Mouse (Mus musculus): ENCODE results near the gene Atp8b4.
"Not testable (repeated sequence)": the region's sequence is repeated elsewhere in the genome, so short reads cannot be mapped to it uniquely, and the experiment has no call there.

The Atp8b4 gene

DNA sequence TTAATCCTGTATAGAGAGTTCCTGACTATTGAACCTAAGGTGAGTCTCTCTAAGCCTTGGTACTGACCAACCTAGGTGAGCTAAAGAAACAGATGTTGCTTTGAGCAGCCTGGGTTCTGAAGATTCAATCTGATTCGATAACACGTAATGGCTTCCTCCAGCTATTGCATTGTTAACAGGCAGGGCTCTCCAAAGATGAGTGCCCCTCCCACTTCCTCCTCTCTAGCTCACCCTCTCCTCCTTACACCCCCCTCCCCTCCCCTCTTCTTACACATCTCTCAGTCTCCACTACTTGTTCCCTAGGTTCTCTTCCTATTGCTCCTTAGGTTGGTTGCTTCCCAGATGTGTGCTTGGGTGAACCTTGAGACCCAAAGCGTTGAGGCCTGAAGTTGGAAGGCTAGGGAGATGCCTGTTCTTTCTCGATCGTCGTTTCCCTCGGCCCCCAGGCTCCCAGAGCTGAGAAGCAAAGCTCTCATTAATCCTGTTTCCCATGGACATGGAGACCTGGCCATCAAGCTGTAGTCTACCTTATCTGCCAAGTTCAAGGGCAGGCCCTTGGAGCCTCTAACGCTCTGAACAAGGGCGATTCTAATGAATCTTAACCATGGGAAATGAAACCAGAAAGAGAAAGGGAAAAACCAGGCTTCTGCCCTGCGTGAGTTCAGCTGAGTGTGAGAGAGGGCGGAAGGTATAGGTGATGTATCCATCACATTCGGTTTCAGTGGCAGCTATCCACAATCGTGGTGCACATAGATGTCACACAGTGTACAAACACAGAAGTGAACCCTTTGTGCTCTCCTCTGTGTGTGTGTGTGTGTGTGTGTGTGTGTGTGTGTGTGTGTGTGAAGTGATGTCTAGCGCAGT, 4.4 kb downstream of the Atp8b4 start:
- no peak for DNase-seq (ENCODE audit: low read depth, low spot score)

GRCm38 (mm10) chr2:126495230-126495629, 5.2 kb downstream of the Atp8b4 start:
- no peak for DNase-seq (ENCODE audit: low read depth, low spot score)

- no peak for DNase-seq (ENCODE audit: low read depth, low spot score)
These were observed 7.2 kb downstream of the Atp8b4 start for GRCm38 (mm10) chr2:126493306-126493705.

DNA sequence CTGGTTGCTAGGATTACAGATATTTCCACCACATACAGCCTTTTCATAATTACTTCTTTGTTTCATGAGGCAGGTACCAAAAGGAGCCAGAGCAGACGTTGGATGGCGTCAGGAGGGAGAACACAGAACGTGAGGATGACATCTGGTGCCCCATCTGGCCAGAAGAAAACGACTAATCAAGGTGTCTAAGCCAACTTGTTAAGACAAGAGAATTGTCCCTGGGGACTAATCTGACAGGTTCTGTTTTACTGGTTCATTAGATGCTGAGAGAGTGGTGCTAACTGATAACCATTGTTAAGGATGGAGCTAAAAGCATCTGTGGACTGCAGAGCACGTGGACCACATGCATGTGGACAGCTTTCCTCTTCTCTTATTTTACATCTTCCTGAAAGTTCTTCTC, 7.8 kb downstream of the Atp8b4 start:
- no peak for DNase-seq (ENCODE audit: low read depth, low spot score)

GRCm38 (mm10) chr2:126491446-126491845, 9.0 kb downstream of the Atp8b4 start:
- no peak for DNase-seq (ENCODE audit: low read depth, low spot score)

DNA sequence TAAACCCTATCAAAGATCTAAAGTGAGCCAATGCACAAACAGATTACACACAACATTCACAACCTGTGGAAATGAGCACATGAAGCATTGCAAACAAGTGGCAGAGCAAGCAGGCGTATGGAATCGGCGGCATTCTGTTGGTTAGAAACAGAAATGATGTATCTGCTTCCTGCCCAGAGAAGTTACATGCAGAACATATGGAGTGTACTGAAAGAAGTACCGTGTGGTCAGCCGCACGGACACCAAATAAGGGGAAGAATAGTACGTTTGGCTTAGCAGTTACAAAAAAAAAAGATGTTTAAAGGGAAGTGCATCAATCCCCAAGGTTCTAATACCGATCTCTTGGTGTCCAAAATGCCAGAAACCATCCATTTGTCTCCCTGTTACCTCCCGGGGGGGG, 9.9 kb downstream of the Atp8b4 start:
- DNase-seq (ENCODE audit: low read depth, low spot score): no peak

DNA sequence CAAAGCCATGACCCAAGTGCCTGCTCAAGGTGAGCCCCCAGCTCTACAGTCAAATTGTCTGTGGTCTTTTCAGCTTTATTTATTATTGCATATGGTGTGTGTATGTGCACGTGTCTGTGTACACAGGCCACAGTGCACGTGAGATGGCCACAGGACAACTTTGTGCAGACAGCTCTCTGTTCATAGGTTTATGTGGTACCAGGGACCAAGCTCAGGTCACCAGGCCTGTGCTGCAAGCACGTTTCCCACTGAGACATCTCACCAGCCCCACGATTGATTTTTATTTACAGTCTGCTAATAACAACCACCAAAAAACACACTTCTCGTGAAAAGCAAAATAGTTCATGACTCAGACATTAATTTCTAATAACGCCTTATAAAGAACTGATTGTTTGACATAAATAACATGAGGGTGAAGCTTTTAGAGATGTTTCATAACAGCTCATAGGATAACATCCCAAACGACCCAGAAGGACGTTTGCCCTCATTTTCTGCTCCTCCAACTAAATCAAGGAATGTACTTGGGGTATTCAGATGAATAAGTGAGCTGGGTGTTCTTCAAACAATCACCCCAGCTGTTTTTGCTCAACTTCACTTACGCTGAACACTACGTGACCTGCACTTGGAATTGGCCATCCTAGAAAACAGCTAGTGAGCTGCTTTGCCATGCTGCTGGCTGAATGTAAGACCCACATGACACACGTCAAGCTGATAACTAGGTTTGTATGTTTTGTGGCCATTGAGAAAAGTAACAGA, 15.0 kb downstream of the Atp8b4 start:
- no peak for DNase-seq (ENCODE audit: low read depth, low spot score)

DNA sequence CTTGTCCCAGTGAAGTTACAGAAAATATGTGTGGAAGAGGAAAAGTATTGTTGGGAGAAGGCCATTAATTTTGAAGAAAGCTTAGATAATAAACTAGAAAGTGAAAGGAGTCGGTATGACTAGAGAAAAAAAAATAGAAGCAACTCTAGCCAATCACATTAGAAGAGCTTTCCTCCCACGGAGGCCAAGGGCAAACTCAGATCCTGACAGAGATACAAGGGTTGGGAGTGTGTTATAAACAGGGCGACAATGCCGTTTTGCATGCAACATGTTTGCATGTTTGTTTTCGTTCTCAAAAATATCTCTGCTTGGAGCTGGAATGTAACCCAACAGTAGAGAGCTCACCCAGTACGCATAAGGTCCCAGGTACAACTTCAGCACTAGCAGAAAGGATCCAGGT, 17.1 kb downstream of the Atp8b4 start:
- no peak for DNase-seq (ENCODE audit: low read depth, low spot score)

DNA sequence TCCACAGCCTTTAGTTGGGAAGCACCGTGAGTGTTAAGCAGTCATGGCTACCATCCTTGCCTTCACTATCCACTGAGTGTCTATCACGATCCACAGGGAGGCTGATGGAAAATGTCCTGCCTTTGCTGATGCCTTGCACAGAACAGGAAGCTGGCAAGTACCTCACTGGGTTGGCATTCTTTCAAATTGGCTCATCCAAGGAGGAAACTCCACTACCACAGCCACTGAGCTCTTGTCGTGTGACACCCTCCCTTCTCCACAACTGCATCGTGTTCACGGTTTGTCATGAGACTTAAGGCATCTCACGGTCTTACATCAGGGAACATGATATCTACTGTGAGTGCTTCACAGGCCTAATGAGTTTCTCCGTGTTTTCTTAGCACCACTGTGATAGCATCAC, 22.9 kb downstream of the Atp8b4 start:
- no peak for DNase-seq (ENCODE audit: low read depth, low spot score)

DNA sequence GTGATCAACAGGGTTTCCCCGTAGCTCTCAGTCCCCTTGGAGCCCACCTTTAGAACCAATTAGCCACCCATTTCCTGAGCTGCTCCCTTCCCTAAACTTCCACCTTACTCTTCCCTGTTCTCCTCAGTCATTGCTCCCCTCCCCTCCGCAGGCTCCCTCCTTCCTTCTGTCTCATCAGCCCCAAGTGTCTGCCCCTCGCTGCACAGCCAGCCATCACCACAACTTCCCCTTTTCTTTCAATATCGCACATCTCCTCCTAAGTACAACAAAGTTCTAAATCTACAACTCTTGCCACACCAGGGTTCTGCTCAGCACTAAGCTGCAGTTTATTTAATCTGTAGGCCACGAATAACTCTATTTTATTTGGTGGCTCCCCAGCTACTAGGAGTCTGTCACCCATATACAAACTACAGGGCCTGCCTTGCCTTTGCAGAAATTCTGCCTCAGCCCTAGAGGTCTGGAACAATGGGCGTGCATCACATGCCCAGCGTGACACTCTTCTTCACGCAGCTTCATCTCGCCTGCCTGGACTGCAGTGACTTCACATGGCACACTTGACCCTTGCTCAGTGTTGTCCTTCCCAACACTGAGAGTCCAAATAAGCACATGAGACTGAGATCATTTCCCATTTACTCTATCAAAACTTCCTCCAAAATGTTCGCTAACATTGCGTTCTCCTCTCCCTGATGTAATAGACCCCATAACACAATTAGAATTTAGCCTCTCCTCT, 24.6 kb downstream of the Atp8b4 start:
- DNase-seq (ENCODE audit: low read depth, low spot score): no peak

DNA sequence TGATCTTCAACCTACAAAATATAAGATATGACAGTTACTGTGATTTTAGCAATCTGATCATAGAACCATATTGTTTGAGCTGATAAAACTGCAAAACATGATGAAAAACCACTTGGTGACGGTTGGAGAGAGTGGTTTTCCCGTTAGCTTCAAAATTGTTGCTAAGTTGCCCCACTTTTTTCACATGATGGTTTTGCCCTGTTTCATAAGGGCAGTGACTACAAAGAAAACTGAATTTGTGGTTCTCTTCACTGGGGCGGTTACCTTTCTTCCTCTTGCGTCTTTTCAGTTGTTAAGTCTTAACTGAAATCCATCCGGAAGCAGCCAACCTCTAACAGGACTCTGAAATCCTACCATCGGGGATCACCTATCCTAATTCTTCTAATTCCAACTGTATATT, 26.5 kb downstream of the Atp8b4 start:
- no peak for DNase-seq (ENCODE audit: low read depth, low spot score)

- no peak for DNase-seq (ENCODE audit: low read depth, low spot score)
These were observed 27.6 kb downstream of the Atp8b4 start for GRCm38 (mm10) chr2:126472836-126473235.

GRCm38 (mm10) chr2:126467790-126468189, 32.7 kb downstream of the Atp8b4 start:
- no peak for DNase-seq (ENCODE audit: low read depth, low spot score)

DNA sequence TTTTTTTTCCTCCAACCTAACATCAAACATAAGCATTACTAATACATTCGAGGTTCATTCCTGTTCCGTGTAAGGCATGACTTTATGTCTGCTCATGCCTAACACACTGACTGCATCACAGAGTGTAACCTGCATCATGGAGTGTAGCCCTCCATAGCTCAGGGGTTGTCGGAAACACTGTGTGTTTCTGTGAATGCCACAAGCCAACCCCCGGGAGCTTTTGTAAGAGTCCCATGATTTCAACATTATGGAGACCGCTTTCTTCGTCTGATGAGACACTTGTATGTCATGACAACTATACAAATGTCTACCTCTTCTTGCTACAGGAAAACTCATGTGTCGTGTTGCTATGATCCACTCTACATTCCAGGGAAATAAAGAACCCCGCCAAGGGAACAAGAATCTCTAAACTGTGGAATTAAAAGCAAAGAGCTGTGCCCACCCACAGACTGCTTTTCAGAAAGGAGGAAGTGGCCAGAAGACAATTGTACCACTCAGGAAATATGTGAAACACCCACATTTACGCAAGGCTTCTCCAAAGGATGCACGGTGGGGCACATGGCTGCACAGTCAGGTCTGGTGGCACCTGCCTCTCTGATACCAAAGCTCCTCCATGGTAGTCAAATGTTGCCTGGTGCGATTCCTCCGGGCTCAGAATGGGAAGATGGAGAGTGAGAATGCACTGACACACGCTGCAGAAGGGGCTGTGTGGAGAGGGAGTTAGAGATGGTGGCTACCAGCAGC, 33.9 kb downstream of the Atp8b4 start:
- DNase-seq (ENCODE audit: low read depth, low spot score): no peak

DNA sequence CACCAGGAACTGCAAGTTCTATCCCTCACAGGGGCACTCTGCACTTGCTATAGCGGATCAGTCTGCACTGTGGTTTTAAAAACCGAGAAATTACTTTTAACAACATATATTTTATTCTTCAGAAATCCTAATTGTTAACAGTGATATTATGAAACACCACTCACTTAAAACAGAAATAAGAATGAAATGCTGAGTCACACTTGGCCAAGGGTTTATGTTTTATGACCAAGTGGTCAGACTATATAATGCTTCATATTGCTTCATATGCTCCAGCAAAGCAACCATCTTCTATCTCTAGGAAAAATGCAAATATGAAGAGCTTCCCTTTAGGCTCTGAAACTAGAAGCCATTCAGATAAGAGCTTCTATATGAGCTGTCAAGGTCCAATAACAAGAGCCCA, 41.8 kb downstream of the Atp8b4 start:
- DNase-seq (ENCODE audit: low read depth, low spot score): no peak

- not testable (repeated sequence) for DNase-seq (ENCODE audit: low read depth, low spot score)
These were observed 42.7 kb downstream of the Atp8b4 start for GRCm38 (mm10) chr2:126457759-126458158.

DNA sequence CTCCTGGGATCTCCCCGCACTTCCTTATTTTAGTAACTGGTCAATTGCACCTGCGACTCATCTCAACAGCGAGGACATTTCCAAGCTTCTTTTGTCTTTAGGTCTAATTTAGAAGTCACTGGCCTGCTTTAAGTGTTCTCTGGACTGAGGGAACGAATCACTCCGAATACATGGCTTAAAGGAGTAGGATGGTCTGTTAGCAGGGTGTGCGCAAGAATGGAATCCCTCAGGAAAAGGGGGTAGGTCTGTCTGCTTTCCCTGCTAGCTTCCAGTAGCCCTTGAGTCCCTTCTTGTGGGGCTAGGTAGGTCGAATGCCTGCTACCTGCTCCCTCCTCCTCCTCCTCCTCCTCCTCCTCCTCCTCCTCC, 49.6 kb downstream of the Atp8b4 start:
- DNase-seq (ENCODE audit: low read depth, low spot score): peak; percentile 16

- no peak for DNase-seq (ENCODE audit: low read depth, low spot score)
These were observed 50.1 kb downstream of the Atp8b4 start for GRCm38 (mm10) chr2:126450210-126450936.

GRCm38 (mm10) chr2:126445039-126445438, 55.4 kb downstream of the Atp8b4 start:
- no peak for DNase-seq (ENCODE audit: low read depth, low spot score)

DNA sequence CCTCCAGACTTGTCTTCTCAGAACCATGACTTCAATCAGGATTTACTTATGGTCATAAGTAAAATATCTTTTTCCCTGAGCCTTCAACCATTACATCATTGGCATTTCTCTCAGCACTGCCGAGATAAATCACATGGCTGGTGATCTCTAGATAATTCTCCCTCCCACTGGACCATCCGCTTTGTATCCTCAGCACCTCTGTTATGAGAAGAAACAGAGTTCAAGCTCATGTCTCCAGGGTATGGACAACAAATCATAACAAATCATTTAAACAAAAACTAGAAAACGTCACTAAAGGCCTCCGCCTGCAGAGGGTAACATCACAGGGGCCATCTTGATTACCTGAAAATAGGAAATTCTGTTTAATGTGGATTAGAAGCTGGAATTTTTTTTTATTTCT, 58.9 kb downstream of the Atp8b4 start:
- no peak for DNase-seq (ENCODE audit: low read depth, low spot score)

GRCm38 (mm10) chr2:126434712-126435111, 65.8 kb downstream of the Atp8b4 start:
- no peak for DNase-seq (ENCODE audit: low read depth, low spot score)
